Mouse (Mus musculus) stomach, embryonic 14.5 days (tissue): ENCODE data around the gene Clec16a. TPM values are rescaled to one million over a fixed set of nuclear protein-coding genes. Genes with fewer than 3 reads are reported as not detected.

Experiments
- ATAC-seq: fragments of 200-750 bp; cut with Nextera tagmentation; 2 replicates; pipeline ENCODE4 v1.8.0; 2017; ENCODE audit warnings: low read depth, moderate TSS enrichment; ENCODE audit not compliant: insufficient number of reproducible peaks, insufficient read depth, low FRiP score
- H3K27ac ChIP-seq: fragments of 300-500 bp; sonication (generic); 2 replicates; pipeline ENCODE4 v1.5.1; 2014; ENCODE audit warnings: mild to moderate bottlenecking, low read length, moderate library complexity, mixed read lengths
- H3K27me3 ChIP-seq: fragments of 300-500 bp; sonication (generic); 2 replicates; pipeline ENCODE4 v1.6.1; 2014; ENCODE audit warnings: low read length, control low read depth, mixed read lengths; ENCODE audit not compliant: control insufficient read depth, insufficient read depth
- H3K36me3 ChIP-seq: fragments of 300-500 bp; sonication (generic); 2 replicates; pipeline ENCODE4 v1.6.1; 2014; ENCODE audit warnings: mild to moderate bottlenecking, control low read depth, low read length, moderate library complexity, mixed read lengths; ENCODE audit not compliant: control insufficient read depth, insufficient read depth
- H3K4me1 ChIP-seq: fragments of 300-500 bp; sonication (generic); 2 replicates; pipeline ENCODE4 v1.6.1; 2014; ENCODE audit warnings: low read length, control low read depth, mixed read lengths; ENCODE audit not compliant: control insufficient read depth, insufficient read depth
- H3K4me2 ChIP-seq: fragments of 300-500 bp; sonication (generic); replicated peaks from 2 replicates; pipeline ENCODE4 v1.6.1; 2014; ENCODE audit warnings: low read depth, low read length, control low read depth
- H3K4me3 ChIP-seq: fragments of 300-500 bp; sonication (generic); 2 replicates; pipeline ENCODE4 v1.5.1; 2014; ENCODE audit warnings: low read depth, low read length, control low read depth
- H3K9ac ChIP-seq: fragments of 300-500 bp; sonication (generic); replicated peaks from 2 replicates; pipeline ENCODE4 v1.6.1; 2014; ENCODE audit warnings: low read depth, mild to moderate bottlenecking, control low read depth, low read length, moderate library complexity, mixed read lengths
- H3K9me3 ChIP-seq: fragments of 300-500 bp; sonication (generic); 2 replicates; pipeline ENCODE4 v1.6.1; 2016; ENCODE audit warnings: low read depth, low read length, control low read depth; ENCODE audit not compliant: control insufficient read depth
- WGBS: fragments of 180-500 bp; shearing (Covaris S2); extraction: QIAGEN DNeasy Blood & Tissue Kit; methylation state at CpG from one replicate; pipeline ENCODE4 v1.1.7; 2014; 5-methylcytosine and 5-hydroxymethylcytosine counted together
- polyA plus RNA-seq: library from polyadenylated mRNA; unstranded; fragments of >200 nt; fragmentation: Nextera tagmentation; extraction: Ambion mirVana; gene quantifications from 2 replicates; pipeline ENCODE4 v1.2.1, GENCODE M21; 2014

Clec16a gene
- polyA plus RNA-seq, 1 experiment from 2014 or later, result 38.9 TPM

- Histone ChIP-seq H3K27ac (peak within 1 kb of the TSS; percentile 99), H3K27me3 (no peaks in the 10 kb centered on the region), H3K9ac (peak within 1 kb of the TSS; percentile 77), H3K9me3 (no peaks in the 10 kb centered on the region), H3K4me1 (peaks cover 37% of the 10 kb centered on the region), H3K4me2 (peak within 1 kb of the TSS; percentile 95), H3K36me3 (0 out of 2 replicates have a peak, but pooled peaks cover 3% of the 10 kb centered on the region), H3K4me3 (peak within 1 kb of the TSS; percentile 52)
- WGBS, result under 1% methylated on average over 58 of the region's 59 CpGs
- peak; percentile 83 for ATAC-seq
Measured at GRCm38 (mm10) chr16:10785371-10786231, 240.5 kb downstream of the Clec16a start, which contains the start of gene Socs1. Socs1 (minus strand) TSS chr16:10785536.

GRCm38 (mm10) chr16:10786288-10786687, 241.1 kb downstream of the Clec16a start:
- peak overlapping the region; percentile 52 for H3K4me3 ChIP-seq
- no peaks in the 10 kb centered on the region for H3K27me3 ChIP-seq
- peak overlapping the region; percentile 99 for H3K27ac ChIP-seq
- peak overlapping the region; percentile 77 for H3K9ac ChIP-seq
- ATAC-seq, result peak; percentile 24
- H3K4me1 ChIP-seq, result peaks cover 32% of the 10 kb centered on the region
- 0 out of 2 replicates have a peak, but pooled peaks cover 3% of the 10 kb centered on the region for H3K36me3 ChIP-seq
- peak overlapping the region; percentile 95 for H3K4me2 ChIP-seq
- WGBS, result 3% methylated on average over 9 of the region's 9 CpGs
- no peaks in the 10 kb centered on the region for H3K9me3 ChIP-seq

GRCm38 (mm10) chr16:10786782-10787547, 241.8 kb downstream of the Clec16a start:
- H3K9ac ChIP-seq, result no peak overlapping the region

GRCm38 (mm10) chr16:10787548-10788058, 242.5 kb downstream of the Clec16a start:
- WGBS, result 75% methylated on average over 7 of the region's 7 CpGs
- no peak for ATAC-seq

More at GRCm38 (mm10) chr16:10786782-10787547, 241.8 kb downstream of the Clec16a start:
- no peak for ATAC-seq
- Histone ChIP-seq H3K4me1 (peaks cover 25% of the 10 kb centered on the region), H3K27ac (peak overlapping the region; percentile 99; the same call in 1 of the 2 replicates), H3K36me3 (0 out of 2 replicates have a peak, but pooled peaks cover 3% of the 10 kb centered on the region), H3K9me3 (no peaks in the 10 kb centered on the region), H3K27me3 (no peaks in the 10 kb centered on the region), H3K4me2 (0 out of 2 replicates have a peak overlapping the region, but pooled peaks have one; percentile 95), H3K4me3 (no peak overlapping the region)
- 50% methylated on average over 4 of the region's 4 CpGs for WGBS

GRCm38 (mm10) chr16:10788271-10788670, 243.1 kb downstream of the Clec16a start, which contains the start of gene Tnp2:
Tnp2 (minus strand) TSS chr16:10788660.
- no peak within 1 kb of the TSS for H3K27ac ChIP-seq
- no peaks in the 10 kb centered on the region for H3K36me3 ChIP-seq
- H3K4me1 ChIP-seq, result peaks cover 12% of the 10 kb centered on the region; the same call in 1 of the 2 replicates
- H3K9ac ChIP-seq, result no peak within 1 kb of the TSS
- ATAC-seq, result no peak
- H3K27me3 ChIP-seq, result no peaks in the 10 kb centered on the region
- H3K9me3 ChIP-seq, result no peaks in the 10 kb centered on the region
- H3K4me2 ChIP-seq, result no peak within 1 kb of the TSS
- no peak within 1 kb of the TSS for H3K4me3 ChIP-seq
- 56% methylated on average over 16 of the region's 16 CpGs for WGBS

More at GRCm38 (mm10) chr16:10787548-10788058, 242.5 kb downstream of the Clec16a start:
- Histone ChIP-seq H3K27ac (peak overlapping the region; percentile 99; the same call in 1 of the 2 replicates), H3K9ac (no peak overlapping the region), H3K27me3 (no peaks in the 10 kb centered on the region), H3K4me2 (no peak overlapping the region), H3K4me1 (peaks cover 19% of the 10 kb centered on the region), H3K36me3 (0 out of 2 replicates have a peak, but pooled peaks cover 3% of the 10 kb centered on the region), H3K4me3 (no peak overlapping the region), H3K9me3 (no peaks in the 10 kb centered on the region)

GRCm38 (mm10) chr16:10788866-10789265, 243.7 kb downstream of the Clec16a start:
- H3K4me2 ChIP-seq, result no peak overlapping the region
- WGBS, result 79% methylated on average over 4 of the region's 4 CpGs
- ATAC-seq, result no peak
- H3K36me3 ChIP-seq, result no peaks in the 10 kb centered on the region
- H3K27me3 ChIP-seq, result no peaks in the 10 kb centered on the region
- H3K27ac ChIP-seq, result no peak overlapping the region
- no peaks in the 10 kb centered on the region for H3K9me3 ChIP-seq
- no peak overlapping the region for H3K9ac ChIP-seq
- no peak overlapping the region for H3K4me3 ChIP-seq
- H3K4me1 ChIP-seq, result peaks cover 12% of the 10 kb centered on the region; the same call in 1 of the 2 replicates

- H3K4me2 ChIP-seq, result no peak within 1 kb of the TSS
- H3K27ac ChIP-seq, result no peak within 1 kb of the TSS
- no peaks in the 10 kb centered on the region for H3K27me3 ChIP-seq
- ATAC-seq, result no peak
- peaks cover 12% of the 10 kb centered on the region; the same call in 1 of the 2 replicates for H3K4me1 ChIP-seq
- H3K4me3 ChIP-seq, result no peak within 1 kb of the TSS
- H3K9me3 ChIP-seq, result no peaks in the 10 kb centered on the region
- no peak within 1 kb of the TSS for H3K9ac ChIP-seq
- WGBS, result 73% methylated on average over 9 of the region's 9 CpGs
- no peaks in the 10 kb centered on the region for H3K36me3 ChIP-seq
Measured at GRCm38 (mm10) chr16:10790702-10791101, 245.6 kb downstream of the Clec16a start, which contains the start of gene Prm3. Prm3 (minus strand) TSS chr16:10790914.
